Mouse (Mus musculus): Measurements from ENCODE around the gene Thada. TPM values are rescaled to one million over a fixed set of nuclear protein-coding genes. Genes with fewer than 3 reads are reported as not detected.

Gene Thada
- polyA plus RNA-seq, 2 experiments, result 9.1 to 9.7 TPM

DNA sequence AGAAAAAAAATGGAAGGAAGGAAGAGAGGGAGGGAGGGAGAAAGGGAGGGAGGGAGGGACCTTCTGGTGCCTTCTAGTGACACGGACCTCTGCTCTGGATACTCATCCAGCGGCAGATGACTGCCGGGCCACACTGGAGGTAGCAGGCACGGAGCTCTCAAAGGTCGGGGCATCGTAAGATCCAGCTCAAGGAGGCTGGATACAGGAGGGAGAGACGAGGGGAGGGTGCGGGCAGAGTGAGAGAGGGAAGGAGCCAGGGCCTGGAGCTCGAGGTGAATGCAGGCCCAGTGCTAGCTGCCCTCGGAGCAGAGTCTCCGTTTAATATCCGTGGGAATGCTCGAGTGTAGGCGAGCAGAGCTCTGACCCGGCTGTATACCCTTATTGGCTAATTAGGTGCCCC, 307.1 kb downstream of the Thada start:
- H3K9ac ChIP-seq (ENCODE audit: low read depth, low read length, severe bottlenecking), result no peak overlapping the region
- no peak overlapping the region for H3K4me3 ChIP-seq (replicated peaks; ENCODE audit: low read length)
- ATAC-seq (ENCODE audit: low FRiP score, low read depth) (no peak), DNase-seq (ENCODE audit: low spot score) (no peak)
- no peak overlapping the region for H3K4me2 ChIP-seq (replicated peaks; ENCODE audit: low read depth, low read length, severe bottlenecking)
- peaks cover 21% of the 10 kb centered on the region for H3K4me1 ChIP-seq (ENCODE audit: control insufficient read depth, insufficient read depth, low read length)
- 53% methylated on average over 15 of the region's 15 CpGs for WGBS
- no peaks in the 10 kb centered on the region for H3K9me3 ChIP-seq (ENCODE audit: control insufficient read depth, low read length)
- H3K36me3 ChIP-seq (ENCODE audit: control insufficient read depth, insufficient read depth, low read length), result no peaks in the 10 kb centered on the region
- TF ChIP-seq POLR2A (IDR thresholded peaks at IDR 0.05; ENCODE audit: borderline replicate concordance, extremely low read depth, insufficient read depth, insufficient read length), result no peak
- no peaks in the 10 kb centered on the region for H3K27me3 ChIP-seq (ENCODE audit: control insufficient read depth, insufficient read depth, low read length)
- no peak overlapping the region for H3K27ac ChIP-seq (replicated peaks; ENCODE audit: low read depth, low read length)

DNA sequence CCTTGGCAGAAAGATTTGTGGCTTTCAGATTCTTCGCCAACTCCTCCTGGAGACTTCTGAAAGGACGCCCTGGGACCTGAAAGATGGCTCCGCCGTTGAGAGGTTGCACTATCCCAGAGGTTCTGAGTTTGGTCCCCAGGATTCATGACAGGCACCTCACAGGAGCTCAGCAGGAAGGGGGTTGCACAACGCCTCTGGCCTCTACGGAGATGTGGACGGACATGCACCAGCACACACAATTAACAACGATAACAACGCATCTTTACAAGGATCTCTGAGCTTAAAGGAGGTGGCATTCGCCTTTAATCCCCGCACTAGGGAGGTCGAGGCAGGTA, 307.6 kb downstream of the Thada start:
- TF ChIP-seq POLR2A (IDR thresholded peaks at IDR 0.05; ENCODE audit: borderline replicate concordance, extremely low read depth, insufficient read depth, insufficient read length), result no peak
- 84% methylated on average over 12 of the region's 12 CpGs for WGBS
- Histone ChIP-seq H3K4me3 (replicated peaks; ENCODE audit: low read length) (no peak overlapping the region), H3K27ac (replicated peaks; ENCODE audit: low read depth, low read length) (no peak overlapping the region), H3K4me2 (replicated peaks; ENCODE audit: low read depth, low read length, severe bottlenecking) (no peak overlapping the region), H3K9ac (ENCODE audit: low read depth, low read length, severe bottlenecking) (no peak overlapping the region), H3K27me3 (ENCODE audit: control insufficient read depth, insufficient read depth, low read length) (no peaks in the 10 kb centered on the region), H3K9me3 (ENCODE audit: control insufficient read depth, low read length) (no peaks in the 10 kb centered on the region), H3K36me3 (ENCODE audit: control insufficient read depth, insufficient read depth, low read length) (no peaks in the 10 kb centered on the region), H3K4me1 (ENCODE audit: control insufficient read depth, insufficient read depth, low read length) (peaks cover 21% of the 10 kb centered on the region)
- ATAC-seq (ENCODE audit: low FRiP score, low read depth) (no peak), DNase-seq (ENCODE audit: low spot score) (no peak)

DNA sequence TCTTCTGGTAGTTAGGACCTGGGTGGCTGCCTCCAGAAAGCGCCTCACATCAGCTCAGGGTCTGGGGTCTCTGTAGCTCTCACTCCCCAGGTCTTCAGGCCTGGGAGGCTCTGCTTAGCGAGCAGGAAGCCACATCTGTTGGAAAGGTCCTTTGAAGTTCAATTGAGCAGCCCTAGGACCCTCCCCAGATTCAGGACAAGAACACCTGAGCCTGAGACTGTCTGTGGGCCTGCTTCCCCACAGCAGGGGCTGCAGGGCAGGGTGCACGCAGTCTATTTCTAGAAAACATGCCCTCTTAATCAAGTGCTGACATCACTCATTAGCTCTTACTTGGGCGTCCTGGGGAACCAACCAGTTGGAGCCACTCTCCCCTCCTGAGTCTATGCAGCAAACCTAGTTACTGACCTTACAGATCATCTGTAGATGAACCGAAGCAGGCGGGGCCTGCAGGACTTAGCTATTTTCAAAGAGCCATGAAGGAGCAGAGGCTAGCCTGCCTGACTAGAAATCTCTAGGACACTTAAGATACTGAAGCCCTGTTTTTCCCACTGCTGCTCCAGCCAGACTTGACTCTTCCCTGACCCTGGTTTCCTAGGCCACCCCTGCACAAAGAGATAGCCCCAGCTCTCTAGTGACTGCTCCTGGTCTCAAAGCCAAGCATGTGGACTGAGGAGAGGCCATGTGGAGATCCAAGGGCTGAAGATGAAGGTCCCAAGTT, 308.1 kb downstream of the Thada start:
- Histone ChIP-seq H3K9ac (ENCODE audit: low read depth, low read length, severe bottlenecking) (no peak overlapping the region), H3K9me3 (ENCODE audit: control insufficient read depth, low read length) (no peaks in the 10 kb centered on the region), H3K27ac (replicated peaks; ENCODE audit: low read depth, low read length) (no peak overlapping the region), H3K4me3 (replicated peaks; ENCODE audit: low read length) (no peak overlapping the region), H3K27me3 (ENCODE audit: control insufficient read depth, insufficient read depth, low read length) (no peaks in the 10 kb centered on the region), H3K36me3 (ENCODE audit: control insufficient read depth, insufficient read depth, low read length) (no peaks in the 10 kb centered on the region), H3K4me2 (replicated peaks; ENCODE audit: low read depth, low read length, severe bottlenecking) (no peak overlapping the region), H3K4me1 (ENCODE audit: control insufficient read depth, insufficient read depth, low read length) (peaks cover 21% of the 10 kb centered on the region)
- 53% methylated on average over 6 of the region's 6 CpGs for WGBS
- DNase-seq (ENCODE audit: low spot score) (no peak), ATAC-seq (ENCODE audit: low FRiP score, low read depth) (no peak)
- no peak for TF ChIP-seq POLR2A (IDR thresholded peaks at IDR 0.05; ENCODE audit: borderline replicate concordance, extremely low read depth, insufficient read depth, insufficient read length)

DNA sequence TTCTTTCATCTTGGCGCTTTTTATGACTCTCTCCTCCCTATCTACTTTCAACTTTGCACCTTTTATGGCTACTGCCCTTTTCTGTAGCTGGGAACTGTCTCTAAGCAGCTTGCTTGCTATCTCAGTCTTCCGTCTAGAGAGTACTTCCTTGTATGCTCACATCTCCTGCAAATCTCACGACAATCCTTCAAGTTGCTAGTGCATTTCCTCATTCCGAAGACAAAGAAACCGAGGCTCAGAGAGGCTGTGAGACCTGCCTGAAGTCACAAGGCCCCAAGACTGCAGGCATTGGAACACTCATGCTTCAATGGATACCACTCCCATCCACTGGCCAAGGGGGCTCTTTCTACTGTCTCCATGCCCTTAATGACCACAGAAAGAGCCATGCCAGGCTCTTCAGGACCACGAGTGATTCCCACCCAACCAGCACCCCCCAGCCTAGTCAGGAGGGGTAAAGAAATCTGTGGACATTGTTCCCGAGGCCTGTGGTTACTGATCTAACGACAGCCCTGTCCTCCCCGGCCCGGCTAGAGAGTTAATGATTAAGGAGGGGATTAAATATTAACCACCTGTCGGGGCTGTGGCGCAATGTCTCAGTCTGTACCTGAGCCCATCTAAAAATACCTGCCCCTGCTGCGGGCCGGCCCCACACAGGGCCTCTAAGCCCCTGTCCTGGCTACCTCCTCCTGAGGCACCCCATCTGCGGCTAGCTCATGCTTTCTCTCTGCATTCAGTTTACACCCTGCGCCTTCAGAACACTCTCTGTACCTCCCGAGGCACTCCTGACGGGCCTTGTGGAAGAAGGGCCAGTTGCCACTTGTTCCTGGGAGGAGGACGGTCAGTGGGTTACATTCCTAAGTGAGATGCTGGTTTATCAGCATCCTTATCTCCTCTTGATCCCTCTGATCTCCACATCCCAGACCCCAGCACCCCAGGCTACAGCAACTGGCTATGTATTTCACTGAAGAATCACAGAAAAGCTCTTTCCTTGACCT, 309.0 kb downstream of the Thada start:
- no peaks in the 10 kb centered on the region for H3K36me3 ChIP-seq (ENCODE audit: control insufficient read depth, insufficient read depth, low read length)
- no peak overlapping the region for H3K4me3 ChIP-seq (replicated peaks; ENCODE audit: low read length)
- DNase-seq (ENCODE audit: low spot score), result no peak
- peaks cover 17% of the 10 kb centered on the region for H3K4me1 ChIP-seq (ENCODE audit: control insufficient read depth, insufficient read depth, low read length)
- H3K27ac ChIP-seq (replicated peaks; ENCODE audit: low read depth, low read length), result no peak overlapping the region
- H3K4me2 ChIP-seq (replicated peaks; ENCODE audit: low read depth, low read length, severe bottlenecking), result no peak overlapping the region
- ATAC-seq (ENCODE audit: low FRiP score, low read depth), result no peak
- WGBS, result 33% methylated on average over 19 of the region's 19 CpGs
- no peaks in the 10 kb centered on the region for H3K9me3 ChIP-seq (ENCODE audit: control insufficient read depth, low read length)
- no peaks in the 10 kb centered on the region for H3K27me3 ChIP-seq (ENCODE audit: control insufficient read depth, insufficient read depth, low read length)
- H3K9ac ChIP-seq (ENCODE audit: low read depth, low read length, severe bottlenecking), result no peak overlapping the region
- TF ChIP-seq POLR2A (IDR thresholded peaks at IDR 0.05; ENCODE audit: borderline replicate concordance, extremely low read depth, insufficient read depth, insufficient read length), result no peak

DNA sequence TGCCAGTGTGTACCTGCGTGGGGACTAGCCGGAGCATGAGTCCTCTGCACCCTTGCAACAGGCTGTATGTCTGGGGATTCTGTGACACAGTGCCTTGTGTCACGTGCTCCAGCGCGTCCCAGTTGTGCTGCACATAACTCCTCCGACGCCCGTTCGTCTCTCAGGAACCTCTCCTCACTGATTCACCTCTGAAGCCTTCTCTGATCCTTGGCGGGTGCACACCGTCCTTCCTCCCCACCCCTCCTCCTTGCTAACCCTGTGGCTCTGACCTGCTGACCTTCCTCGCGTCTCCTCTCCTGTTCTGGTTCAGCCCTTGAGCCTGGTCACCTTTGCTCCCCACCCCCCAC, 309.8 kb downstream of the Thada start:
- no peak for TF ChIP-seq POLR2A (IDR thresholded peaks at IDR 0.05; ENCODE audit: borderline replicate concordance, extremely low read depth, insufficient read depth, insufficient read length)
- WGBS, result 28% methylated on average over 13 of the region's 13 CpGs
- no peak for DNase-seq (ENCODE audit: low spot score)

More for the DNA sequence above, 309.8 kb downstream of the Thada start:
- no peaks in the 10 kb centered on the region for H3K9me3 ChIP-seq (ENCODE audit: control insufficient read depth, low read length)
- no peaks in the 10 kb centered on the region for H3K36me3 ChIP-seq (ENCODE audit: control insufficient read depth, insufficient read depth, low read length)
- ATAC-seq (ENCODE audit: low FRiP score, low read depth), result no peak
- H3K4me2 ChIP-seq (replicated peaks; ENCODE audit: low read depth, low read length, severe bottlenecking), result no peak overlapping the region
- H3K4me3 ChIP-seq (replicated peaks; ENCODE audit: low read length), result no peak overlapping the region
- peaks cover 16% of the 10 kb centered on the region for H3K4me1 ChIP-seq (ENCODE audit: control insufficient read depth, insufficient read depth, low read length)
- H3K27ac ChIP-seq (replicated peaks; ENCODE audit: low read depth, low read length), result no peak overlapping the region
- H3K27me3 ChIP-seq (ENCODE audit: control insufficient read depth, insufficient read depth, low read length), result no peaks in the 10 kb centered on the region
- no peak overlapping the region for H3K9ac ChIP-seq (ENCODE audit: low read depth, low read length, severe bottlenecking)
